Mouse (Mus musculus) naive thymus-derived CD4-positive, alpha-beta T cell, adult 2 months (primary cell): ENCODE measurements around the gene Cdk2.
"Not testable (repeated sequence)": the region's sequence is repeated elsewhere in the genome, so short reads cannot be mapped to it uniquely, and the experiment has no call there.

Source experiments
- DNase-seq: peaks from one replicate; pipeline ENCODE4 v3.0.0-alpha.2; 2011; ENCODE audit warnings: low read depth

Cdk2 gene

DNA sequence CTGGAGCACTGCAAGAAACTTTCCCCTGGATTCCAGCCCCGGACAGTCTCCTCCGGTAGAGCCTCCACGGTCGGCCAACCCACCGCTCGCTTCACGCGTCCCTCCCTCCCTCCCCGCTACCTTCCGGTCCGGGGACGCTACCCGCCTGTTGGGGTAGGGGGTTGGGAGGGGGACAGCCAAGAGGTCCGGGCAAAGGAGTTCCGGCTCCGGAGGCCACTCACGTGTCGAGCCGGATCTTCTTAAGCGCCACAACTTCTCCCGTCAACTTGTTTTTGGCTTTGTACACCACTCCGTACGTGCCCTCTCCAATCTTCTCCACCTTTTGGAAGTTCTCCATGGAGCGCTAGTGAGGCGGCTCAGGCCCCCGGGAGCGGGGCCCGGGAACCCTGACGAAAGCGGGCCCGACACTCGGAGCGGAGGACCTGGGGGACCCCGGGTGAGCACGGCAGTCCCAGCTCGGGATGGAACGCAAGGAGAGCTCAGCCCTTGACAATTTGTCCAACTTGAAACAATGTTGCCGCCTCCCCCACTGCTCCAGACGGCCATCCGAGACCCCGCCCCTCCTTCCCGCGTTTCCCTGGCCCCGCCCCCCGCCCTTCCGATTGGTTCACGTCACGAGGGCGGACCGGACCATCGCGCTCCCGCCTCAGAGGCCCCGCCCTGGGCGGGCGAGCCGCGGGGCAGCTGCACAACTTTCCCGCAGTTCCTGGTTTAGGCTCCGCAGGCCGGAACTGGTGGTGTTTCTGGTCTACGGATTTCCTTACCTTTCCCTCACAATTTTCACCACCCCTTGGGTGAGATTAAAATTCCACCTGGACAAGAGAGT, at the start of gene Cdk2:
Gene Cdk2 (minus strand): TSS at position 541 of the 826 bp plus-strand sequence.
- DNase-seq: peak; percentile 87

DNA sequence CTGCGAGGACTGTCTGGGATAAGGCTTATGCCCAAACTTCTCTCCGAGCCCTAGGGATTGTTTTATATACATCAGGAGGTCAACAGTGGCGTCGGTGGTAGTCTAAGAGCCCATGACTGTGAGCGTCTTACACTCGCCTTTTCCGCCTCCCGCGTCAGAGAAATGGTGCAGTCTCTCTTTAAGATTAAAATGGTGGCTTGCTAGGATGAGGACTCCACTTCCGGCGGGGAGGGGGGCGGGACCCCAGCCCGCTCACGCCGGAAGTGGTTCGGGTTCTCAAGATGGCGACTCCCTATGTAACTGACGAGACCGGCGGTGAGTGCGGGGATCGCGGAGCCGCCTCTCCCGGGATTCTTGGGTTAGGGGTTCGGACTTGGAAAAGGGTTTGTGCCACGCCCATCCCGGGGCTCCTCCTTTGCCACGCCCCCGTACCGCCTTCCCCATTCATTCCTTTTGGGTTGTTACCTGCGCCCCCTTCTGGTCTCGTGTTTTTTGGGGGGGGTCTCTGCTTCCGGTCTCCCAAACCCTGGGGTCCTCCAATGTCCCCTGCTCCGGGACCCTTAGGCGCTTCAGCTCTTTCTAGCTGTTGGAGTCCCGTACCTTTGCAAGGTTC, 43.5 kb upstream of the Cdk2 start:
- peak; percentile 93 for DNase-seq

GRCm38 (mm10) chr10:128747646-128748251, 42.9 kb upstream of the Cdk2 start, which contains the start of gene Pym1:
Pym1 (plus strand) TSS chr10:128747889.
- peak; percentile 65 for DNase-seq

DNA sequence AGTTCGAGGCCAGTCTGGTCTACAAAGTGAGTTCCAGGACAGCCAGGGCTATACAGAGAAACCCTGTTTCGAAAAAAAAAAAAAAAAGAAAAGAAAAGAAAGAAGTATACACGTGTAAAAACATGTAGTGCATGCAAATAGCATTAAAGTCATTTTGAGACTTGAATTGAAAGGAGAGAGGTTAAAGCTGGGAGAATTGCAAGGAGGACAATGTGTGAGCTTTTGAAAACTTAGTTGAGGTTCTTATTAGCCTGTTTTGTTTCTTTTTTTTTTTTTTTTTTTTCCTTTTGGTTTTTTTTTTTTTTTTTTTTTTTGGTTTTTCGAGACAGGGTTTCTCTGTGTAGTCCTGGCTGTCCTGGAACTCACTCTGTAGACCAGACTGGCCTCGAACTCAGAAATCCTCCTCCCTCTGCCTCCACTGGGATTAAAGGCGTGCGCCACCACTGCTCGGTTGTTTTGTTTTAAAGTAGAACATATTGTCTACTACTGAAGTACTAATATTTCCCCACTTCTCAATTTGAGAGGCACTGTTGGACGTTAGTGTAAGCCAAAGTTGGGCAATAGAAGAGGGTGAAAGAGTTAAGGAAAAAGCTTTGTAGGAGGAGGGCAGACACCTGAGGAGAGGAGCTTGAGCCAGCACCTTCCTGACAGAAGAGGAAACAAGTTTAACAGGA, 42.3 kb upstream of the Cdk2 start:
- DNase-seq: peak; percentile 53

DNA sequence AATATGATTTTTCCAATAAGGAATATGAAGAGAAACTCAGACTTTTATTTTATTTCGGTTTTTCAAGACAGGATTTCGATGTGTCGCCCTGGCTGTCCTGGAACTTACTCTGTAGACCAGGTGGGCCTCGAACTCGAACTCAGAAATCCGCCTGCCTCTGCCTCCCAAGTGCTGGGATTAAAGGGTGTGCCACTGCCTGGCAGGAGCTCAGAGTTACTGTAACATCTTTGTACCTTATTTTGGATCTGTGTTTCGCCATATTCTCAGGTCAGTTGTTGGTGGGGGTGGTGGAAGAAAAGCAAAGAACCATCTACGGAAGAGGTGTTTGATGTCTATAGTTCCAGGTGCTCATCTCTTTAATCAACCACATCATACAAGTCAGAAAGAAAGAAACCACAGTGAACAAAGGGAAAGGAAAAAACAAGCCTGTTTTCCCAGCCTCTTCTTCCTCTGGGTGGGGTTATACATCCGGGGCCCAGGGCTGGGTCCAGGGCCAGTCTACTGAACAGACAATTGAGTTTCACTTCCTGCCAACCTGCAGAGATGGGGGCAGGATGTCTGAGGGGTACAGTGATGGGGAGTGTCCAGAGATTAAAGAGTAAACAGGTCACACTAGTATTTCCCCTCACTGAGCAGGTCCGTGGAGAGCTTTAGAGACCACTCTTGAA, 41.2 kb upstream of the Cdk2 start:
- DNase-seq: peak; percentile 90

DNA sequence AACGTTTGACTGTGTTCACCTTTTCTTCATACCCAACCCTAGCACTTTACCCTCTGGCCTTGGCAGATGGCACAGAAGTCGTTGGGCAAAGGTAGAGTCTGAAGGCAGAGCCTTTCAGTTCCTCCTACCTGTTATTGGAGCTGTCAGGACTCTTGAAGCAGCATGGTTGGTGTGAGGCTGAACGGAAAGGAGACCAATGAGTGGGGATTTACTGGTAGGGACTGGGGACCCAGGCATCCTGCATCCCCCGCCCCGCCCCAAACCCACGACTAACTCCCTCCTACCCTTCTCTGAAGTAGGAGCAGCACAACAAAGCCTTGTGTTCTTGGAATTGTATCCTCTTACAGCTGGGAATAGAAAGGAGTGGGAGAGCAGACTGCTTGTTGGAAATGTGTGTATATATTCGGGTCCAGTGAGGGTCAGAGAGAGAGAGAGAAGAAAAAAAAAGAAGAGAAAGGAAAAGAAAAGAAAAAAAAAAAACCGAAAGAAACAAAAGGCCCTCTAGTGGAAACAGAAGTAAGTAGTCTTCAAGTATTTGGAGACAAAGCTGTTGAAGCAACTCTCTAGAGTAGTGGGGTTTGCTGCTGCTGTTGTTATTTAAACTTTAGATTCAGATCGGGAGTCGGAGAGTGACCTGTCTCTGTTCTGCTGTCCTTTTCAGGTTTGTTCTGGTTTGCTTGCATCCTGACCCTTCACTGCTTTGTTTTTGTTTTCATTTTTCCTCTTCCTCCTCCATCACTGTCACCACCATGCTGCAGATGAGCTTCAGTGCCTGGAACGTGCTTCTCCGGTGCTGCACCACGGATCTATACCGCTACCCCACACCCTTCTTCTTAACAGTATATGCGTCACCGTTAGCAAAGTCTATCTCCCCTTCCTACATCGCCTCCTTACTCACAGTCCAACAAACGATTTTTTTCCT, 40.1 kb upstream of the Cdk2 start, which contains the start of gene Dgka:
Gene Dgka (minus strand): TSS at position 176 of the 922 bp plus-strand sequence.
- DNase-seq: peak; percentile 86

DNA sequence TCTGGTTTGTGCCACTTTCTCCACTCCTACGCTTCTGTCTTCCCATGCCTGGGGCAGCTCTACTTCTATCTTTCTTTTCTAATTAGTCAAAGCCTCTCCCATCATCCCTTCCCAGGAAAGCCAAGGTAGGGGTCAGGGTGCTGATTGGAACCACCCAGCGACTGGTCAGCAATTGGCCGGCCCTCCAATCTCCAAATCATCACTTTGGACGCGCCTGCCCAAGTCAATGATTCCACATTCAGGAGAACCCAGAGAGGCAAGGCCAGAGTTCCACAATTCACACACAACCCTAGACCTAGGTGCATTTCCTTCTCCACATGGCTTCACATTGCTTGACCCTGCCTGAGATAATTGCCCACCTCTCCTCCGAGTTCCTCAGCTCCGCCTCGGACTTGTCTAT, 39.4 kb upstream of the Cdk2 start:
- DNase-seq: no peak

DNA sequence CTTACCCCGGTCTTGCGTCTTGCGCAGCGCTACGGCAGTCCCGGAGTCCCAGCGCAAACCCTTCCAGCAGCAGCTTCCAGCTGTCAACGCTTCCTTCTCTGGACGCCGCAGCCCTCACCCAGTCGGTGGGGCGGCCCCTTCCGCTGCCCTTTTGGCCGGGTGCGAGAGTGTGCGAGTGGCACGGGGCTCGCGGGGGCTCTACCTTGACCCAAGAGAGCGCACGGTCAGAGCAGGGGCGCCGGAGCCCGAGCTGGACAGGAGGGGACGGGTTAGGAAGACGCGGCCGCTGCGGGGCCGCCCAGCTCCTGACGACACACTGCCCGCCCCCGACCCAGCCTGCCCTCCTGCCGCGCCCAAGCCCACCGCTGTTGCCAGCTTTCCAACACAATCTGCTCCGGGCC, 39.0 kb upstream of the Cdk2 start:
- DNase-seq: peak; percentile 54

GRCm38 (mm10) chr10:128743235-128743634, 38.4 kb upstream of the Cdk2 start:
- peak; percentile 40 for DNase-seq

GRCm38 (mm10) chr10:128742616-128743015, 37.8 kb upstream of the Cdk2 start:
- no peak for DNase-seq

- DNase-seq: no peak
Observed at GRCm38 (mm10) chr10:128740296-128740695, 35.5 kb upstream of the Cdk2 start.

- DNase-seq: no peak
Observed at GRCm38 (mm10) chr10:128737435-128737834, 32.6 kb upstream of the Cdk2 start.

DNA sequence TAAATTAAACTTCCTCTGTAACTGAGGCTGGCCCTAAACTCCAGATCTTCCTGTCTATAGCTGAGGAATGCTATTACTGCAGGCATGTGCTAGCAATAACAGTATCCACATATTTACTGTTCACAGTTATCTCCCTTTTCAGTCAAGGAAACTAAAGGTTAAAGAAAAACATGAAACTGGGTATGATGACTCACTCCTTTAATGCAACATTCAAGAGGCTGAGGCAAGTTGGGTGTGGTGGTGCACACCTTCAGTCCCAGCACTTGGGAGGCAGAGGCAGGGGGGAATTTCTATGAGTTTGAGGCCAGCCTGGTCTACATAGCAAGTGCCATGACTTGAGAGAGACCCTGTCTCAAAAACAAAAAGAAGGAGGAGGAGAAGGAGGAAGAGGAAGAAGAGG, 27.2 kb upstream of the Cdk2 start:
- no peak for DNase-seq

DNA sequence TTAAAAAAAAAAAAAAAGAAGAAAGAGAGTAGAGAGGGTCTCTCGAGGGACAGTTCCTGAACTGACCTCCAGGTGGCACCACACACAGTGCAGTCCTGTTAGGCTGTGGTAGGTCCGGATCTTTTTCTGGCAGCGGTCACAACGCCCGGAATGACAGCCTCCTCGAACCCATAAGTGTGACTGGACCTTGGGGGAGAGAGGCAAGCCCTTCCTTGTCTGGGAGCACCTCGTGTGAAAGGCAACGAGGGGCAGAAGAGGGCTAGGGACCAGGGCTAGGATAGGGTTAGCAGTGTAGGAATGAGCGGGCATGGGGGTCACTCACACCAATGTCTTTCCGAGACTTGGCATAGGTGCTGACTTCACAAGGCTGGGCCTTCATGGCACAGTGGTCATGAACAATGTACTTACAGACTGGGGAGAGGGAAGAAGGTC, 26.2 kb upstream of the Cdk2 start:
- DNase-seq: peak; percentile 79

- DNase-seq: no peak
Observed at GRCm38 (mm10) chr10:128728059-128728458, 23.2 kb upstream of the Cdk2 start.

- not testable (repeated sequence) for DNase-seq
Observed at GRCm38 (mm10) chr10:128725466-128725865, 20.6 kb upstream of the Cdk2 start.

- DNase-seq: peak; percentile 92
Observed at GRCm38 (mm10) chr10:128715559-128716537, 11.0 kb upstream of the Cdk2 start.

GRCm38 (mm10) chr10:128711318-128711717, 6.5 kb upstream of the Cdk2 start:
- DNase-seq: not testable (repeated sequence)

GRCm38 (mm10) chr10:128705317-128705693, 474 bp upstream of the Cdk2 start:
- DNase-seq: no peak
